Mouse (Mus musculus) cerebellum, adult 11 months (tissue): Measurements from ENCODE around the gene Myo9b.
"Not testable (repeated sequence)": the region's sequence is repeated elsewhere in the genome, so short reads cannot be mapped to it uniquely, and the experiment has no call there.

Experiments used
- DNase-seq: peaks from one replicate; pipeline ENCODE4 v3.0.0; 2022

The Myo9b gene

DNA sequence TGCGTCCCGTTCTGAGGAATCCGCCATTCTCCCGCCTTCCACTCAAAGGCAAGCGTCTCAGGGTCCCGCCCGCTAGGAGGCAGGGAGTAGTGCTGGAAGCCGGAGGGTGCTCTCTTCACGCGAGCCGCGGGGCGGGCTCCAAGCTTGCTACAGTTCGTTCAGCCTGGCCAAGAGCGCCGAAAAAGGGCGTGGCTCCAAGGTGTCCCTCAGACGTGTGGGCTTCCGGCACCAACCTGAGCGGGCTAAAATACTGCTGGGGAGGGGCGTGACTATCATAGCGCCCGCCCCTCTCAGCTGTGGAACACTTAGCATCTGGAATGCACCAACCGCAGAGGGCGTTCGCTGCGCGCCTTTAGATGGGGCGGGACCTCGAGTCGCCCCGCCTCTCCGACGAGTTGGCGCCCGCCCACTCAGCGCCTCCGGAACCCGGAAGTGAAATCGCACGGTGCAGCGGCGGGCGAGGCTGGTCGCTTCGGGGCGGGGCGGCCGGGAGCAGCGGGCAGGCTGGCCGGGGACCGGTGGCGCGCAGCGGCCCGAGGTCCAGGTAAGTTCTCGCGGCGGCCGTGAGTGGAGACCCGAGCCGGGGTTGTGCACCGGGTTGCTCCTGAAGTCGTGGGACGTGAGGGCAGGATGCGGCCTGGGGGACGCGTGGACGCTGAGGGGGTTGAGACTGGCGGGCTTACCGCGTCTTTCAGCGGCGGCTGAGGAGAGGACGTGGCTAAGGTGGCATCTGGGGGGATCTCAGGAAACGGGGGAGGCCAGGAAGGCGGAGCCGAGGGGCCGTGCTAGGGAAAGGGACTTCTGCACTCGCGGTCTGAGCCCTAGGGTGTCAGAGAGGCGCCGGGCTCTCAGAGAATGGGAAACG lies at the start of gene Myo9b, which contains the start of gene Haus8:
Gene Myo9b, plus strand, starts transcription at position 429 of the 865 bp plus-strand sequence.
Gene Haus8, minus strand, starts transcription at position 649 of the 865 bp plus-strand sequence.
- DNase-seq: peak; percentile 91

DNA sequence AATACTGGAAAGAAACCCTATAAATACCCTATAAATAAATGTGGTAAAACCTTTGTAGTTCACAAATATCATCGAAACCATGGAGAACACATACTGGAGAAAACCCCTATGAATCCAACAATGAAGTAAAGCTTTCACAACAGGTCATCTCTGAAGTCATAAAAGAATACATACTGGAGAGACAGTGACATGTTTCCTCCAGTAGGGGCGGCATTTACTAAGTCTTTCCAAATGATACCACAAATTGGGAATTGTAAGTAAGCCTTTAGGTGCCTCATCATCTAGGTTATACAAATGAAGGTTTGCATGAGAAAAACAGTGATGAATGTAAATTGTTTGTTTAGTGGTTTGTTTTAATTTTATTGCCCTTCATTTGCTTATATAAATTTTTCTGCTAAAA lies 48.0 kb upstream of the Myo9b start:
- no peak for DNase-seq

DNA sequence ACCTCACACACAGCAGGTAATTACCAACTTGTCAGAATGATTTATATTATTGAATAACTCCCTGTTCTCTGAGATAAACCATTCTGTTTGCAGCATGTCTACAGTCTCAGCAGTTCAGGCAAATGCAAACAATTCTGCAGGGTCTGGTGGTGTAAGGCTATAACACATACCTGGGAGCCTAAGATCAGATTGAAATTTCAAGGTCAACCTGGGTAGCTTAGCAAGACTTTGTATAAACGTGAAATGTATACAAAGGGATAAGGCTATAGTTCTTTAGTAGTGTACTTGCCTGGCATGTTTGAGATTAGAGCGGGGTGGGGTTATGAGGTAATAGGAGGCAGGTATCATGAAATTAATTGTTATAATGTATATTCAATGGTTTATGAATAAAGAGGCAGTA lies 29.8 kb upstream of the Myo9b start:
- DNase-seq: no peak

DNA sequence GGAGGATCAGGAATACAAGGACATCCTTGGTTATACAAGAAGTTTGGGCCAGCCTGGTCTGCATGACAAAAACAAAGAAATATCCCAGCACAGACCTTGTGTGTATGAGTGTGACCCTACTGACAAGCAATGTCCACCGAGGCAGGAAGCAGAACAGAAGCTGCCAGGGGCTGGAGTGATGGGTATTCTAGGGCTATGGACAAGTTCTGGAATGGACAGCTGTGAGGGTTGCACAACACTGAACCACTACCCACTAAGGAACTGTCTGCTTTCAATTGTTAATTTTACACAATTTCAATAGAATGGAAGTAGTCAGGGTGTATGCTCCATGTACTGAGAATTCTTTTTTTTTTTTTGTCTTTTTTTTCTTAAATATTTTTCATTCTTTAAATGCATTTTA lies 24.3 kb upstream of the Myo9b start:
- no peak for DNase-seq

DNA sequence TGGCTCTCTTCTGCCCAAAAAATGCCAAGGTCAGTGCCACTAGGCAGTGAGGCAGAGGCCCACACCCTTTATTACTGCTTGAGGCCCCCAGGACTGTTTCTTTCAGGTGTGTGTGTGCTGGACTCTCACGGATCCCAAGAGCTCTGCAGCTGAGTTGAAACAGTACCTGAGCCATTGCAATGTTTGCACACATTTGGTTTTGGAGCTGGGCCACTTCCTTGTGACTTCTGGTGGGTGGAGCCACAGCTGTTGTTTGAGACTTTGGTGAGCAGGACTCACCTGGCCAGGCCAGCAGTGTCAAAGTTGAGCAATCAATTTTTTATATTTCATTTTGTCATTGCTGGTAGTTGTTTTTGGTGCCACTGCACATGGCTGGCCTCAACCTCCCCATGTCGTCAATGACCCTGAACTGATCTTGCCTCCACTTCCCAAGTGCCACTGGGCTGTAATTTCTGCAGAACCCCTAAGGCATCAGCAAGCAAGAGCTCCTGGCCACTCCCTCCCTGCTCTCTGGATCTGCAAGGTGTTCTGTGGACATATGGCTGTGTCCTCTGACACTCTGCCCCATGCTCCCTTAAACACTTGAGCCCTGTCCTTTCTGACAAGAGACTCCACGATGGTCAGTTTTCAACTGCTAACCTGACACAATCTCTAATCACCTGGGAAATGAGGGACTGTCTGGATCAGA lies 15.8 kb upstream of the Myo9b start:
- DNase-seq: no peak

DNA sequence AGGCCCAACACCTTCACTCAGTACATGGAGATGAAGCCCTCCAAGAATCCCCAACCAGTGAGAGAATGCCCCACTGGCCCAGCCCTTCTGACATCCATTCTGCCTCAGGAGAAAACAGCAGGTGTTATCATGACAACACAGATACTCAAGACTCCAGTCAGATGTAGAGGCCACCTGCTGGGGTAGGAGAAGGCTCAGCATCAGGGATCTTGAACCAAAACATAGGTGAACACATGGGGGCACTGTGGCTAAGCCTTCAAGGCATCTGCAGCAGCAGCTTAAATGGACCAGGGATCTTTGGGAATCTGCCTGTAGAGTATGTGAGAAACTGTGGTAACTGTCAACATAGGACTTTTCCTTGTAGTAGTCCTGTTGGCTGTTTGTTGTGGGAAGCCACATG lies 11.3 kb upstream of the Myo9b start:
- no peak for DNase-seq

DNA sequence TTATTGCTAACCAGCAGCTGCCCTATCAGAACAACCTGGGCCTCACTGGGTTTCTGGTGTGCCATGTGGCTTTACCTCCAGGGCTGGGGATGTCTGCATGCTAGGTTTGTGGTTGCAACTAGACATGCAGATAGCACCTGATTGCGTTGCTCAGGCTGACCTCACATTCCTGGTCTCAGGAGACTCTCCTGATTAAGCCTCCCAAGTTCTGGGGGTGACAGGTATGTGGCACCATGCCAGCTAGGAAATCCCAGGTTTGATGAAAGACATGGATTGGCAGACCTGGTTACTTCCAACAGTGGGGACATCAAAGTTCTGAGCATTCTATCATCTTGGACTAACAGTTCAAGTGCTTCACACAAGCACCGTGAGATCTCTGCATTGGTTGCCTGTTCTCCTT lies 4.8 kb upstream of the Myo9b start:
- no peak for DNase-seq

DNA sequence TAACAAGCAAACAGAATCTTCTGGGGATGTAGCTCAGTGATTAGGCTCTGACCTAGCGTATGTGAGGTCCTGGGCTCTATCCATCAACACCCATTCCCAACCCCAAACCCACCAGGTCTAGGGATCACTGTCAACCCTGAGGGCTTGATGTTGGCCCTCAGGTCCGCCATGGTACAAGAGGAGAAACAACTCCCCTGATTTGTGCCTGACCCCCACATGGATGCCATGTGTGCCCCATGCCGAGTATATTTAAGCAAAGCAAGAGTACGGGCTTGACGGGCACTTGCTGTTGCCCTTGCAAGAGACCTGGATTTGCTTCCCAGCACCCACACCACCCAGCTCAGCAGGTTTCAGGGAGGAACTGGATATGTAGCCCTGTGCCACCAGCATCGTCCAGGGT lies 4.2 kb upstream of the Myo9b start:
- not testable (repeated sequence) for DNase-seq

DNA sequence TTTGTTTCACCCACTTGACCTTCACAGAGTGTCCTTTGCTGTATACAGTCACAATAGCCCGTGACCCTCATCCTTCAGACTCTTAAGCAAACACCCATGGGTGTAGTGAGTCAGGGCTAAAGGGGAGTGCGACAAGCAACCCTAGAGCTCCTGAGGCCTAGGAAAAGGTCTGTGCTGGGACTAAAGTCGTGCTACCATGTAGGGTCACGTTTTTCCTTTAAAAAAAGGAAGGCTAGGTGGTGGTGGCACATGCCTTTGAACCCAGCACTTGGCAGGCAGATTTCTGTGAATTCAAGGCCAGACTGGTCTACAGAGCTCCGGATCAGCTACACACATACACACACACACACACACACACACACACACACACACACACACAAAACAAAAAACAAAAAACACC lies 884 bp upstream of the Myo9b start:
- DNase-seq: no peak

DNA sequence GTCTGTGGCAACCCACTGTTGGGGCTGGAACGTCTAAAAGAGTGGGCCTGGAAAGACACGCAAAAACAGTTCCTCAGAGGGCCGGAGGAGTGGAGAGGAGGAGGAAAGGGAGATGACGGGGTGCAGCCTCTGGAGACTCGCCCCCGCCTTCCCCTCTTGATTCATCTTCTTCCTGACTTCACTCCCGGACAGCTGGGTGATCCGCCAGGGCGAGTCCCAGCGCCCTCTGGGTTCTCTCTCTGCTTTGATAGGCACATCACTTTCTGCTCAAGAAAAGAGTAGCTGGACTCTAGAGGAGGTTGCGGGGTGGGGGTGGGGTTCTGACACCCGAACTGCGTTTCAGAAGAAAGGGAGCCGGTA lies 617 bp downstream of the Myo9b start:
- no peak for DNase-seq

DNA sequence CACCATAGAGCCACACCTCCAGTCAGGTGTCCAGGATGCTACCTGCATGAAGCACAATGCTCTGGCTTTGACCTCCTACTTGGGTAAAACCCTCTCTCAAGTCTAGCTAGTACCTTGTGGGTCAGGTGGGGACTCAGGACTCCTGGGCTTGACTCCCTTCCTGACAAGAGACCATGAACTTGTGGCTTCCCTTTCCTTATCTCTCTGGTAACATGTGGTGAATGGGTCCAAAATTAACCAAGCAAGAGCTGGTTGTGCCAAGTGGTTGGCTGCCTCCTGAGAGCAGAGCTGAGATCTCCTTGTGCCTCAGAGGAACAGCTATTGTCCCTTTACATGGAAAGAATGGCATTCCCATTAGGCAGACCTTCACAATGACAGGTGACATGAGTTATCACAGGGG lies 2.0 kb downstream of the Myo9b start:
- DNase-seq: no peak

DNA sequence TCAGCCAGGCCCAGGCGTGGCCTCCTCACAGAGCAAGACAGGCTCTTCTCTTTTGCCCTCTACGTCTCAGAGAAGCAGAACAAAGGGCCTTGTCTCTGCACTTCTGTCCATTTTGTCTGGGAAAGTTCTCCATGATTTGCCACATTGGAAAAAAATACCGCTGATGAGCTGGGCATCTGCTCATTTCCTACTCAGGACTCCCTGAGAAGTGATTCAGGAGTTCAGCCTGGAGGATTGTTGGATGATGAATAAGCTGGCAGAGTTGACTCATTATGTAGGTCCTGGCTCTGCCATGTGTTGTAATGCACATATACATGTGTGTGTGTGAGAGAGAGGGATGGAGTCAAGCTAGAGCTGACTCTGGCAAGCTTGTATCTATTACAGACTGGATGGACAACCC lies 3.7 kb downstream of the Myo9b start:
- DNase-seq: no peak

DNA sequence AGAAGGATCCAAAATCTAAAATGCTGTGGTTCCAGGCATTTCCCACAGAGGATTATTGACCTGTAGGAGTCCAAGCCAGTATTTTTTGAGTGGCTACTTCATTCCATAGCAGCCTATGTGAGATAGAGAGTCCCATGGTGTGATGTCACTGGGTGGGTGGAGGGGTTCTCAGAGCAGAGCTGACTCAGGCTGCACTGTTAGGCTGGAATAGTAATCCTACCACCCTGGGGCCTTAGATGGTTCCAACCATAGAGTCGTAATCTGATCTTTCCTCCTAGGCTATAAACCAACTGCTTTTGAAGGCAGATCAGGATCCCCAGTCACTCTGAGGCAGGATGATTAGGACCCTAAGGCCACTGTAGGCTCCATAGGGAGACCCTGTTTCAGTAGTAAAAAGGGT lies 6.9 kb downstream of the Myo9b start:
- not testable (repeated sequence) for DNase-seq

DNA sequence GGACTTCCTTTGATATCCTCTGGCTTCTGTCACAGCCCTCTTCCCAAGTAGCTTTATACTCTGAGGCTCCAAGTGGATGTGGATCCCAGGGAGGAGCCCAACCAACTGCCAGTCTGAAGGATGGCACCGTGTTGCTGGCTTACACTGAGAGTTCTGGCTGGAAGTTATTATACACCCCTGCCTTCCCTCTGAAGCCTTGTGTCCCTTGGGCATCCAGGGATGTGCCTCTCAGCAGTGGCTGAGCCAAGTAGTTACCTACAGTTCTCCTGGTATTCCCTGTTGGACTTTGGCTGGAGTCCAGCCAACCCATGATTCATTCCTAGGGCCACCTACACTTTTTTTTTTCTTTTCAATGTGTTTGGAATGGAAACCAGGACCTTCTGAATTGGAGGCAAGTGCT lies 9.2 kb downstream of the Myo9b start:
- DNase-seq: not testable (repeated sequence)

DNA sequence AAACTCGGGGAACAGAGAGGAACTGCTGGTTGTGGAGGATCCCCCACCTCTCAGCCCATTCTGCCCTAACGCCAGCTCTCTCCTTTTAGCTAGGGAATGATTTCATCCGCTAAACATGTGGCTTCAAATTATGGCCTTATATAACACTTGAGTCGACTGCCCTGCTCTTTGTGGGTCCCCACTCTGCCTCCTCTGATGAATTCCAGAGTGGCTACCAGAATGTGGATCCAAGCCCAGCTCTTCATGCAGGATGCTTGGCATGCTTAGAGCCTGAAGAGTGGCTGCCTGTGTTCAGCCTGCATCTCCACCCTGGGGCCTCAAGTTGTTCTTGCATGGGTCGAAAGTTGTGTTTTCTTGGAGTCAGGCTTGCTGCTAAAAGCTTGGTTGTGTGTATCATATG lies 10.1 kb downstream of the Myo9b start:
- DNase-seq: no peak

DNA sequence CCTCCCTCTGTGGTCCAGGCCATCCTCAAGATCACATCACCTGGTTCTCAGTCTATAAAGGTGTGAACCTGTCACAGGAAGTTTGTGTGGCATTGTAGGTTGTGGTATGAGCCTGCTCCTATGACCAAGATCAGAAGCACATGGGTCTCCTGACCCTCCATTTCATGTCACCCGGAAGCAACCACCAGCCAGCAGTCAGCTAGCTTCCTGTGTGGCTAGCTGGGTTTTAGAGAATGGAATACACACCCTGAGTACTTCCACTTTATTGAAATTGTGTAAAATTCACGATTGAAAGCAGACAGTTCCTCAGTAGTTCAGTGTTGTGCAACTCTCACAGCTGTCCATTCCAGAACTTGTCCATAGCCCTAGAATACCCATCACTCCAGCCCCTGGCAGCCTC lies 13.7 kb downstream of the Myo9b start:
- not testable (repeated sequence) for DNase-seq

DNA sequence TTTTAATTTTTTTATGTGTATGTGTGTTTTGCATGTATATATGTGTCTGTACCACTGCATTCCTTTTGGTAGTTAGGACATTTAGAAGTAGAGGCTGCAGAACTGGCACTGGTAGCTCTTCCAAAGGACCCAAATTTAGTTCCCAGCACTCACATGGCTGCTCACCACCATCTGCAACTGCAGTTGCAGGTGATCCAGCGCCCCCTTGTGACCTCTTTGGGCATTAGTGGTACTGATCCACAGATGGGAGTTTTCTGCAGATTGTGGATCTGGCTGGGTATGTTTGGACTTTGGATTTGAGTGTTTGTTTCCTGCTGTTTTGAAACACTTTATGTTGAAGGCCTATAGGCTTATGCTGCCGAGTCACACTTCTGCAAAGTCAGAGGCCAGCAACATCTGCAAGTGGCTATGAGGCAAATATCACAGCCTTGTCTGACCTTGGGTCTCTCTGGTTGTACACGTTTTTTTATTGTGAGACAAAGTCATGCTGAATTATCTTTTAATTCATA lies 16.0 kb downstream of the Myo9b start:
- no peak for DNase-seq

DNA sequence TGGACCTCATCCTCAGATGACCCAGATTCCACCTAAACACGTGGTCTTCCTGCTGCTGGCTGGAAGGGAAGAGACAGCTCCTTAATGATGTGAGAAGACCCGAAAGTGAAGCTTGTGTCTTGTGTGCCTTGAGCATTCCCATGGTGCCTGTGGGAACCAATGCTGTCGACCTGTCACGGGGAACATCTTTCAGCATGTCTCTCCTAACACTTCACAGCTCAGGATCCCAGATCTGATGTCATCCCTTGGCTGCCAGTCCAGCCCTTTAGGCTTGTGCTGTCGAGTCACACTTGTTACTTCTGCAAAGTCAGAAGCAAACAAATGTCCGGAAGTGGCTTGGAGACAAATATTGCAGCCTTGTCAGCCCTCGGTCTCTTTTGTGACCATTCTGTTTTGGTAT lies 16.6 kb downstream of the Myo9b start:
- no peak for DNase-seq

DNA sequence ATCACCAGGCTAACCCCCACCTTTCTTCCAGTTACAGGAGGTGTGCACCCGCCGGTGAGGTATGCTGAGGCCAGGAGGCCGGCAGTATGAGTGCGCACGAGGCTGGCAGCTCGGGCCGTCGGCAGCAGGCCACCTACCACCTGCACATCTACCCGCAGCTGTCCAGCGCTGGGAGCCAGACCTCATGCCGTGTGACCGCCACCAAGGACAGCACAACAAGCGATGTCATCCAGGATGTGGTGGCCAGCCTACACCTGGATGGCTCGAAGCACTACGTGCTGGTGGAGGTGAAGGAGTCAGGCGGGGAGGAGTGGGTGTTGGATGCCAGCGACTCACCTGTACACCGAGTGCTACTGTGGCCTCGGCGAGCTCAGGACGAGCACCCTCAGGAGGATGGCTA lies 17.7 kb downstream of the Myo9b start:
- DNase-seq: no peak

DNA sequence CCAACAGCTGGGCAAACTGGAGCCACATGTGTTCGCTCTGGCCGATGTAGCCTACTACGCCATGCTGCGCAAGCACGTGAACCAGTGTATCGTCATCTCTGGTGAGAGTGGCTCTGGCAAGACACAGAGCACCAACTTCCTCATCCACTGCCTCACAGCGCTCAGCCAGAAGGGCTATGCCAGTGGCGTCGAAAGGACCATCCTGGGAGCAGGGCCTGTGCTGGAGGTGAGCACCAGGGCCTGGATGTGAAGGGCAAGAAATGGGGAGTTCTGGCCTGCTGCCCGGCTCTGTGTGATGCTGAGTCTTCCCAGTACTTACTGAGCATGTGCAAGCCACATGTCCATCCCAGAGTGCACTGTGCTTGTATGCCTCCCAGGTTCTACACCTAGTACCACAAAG lies 18.4 kb downstream of the Myo9b start:
- DNase-seq: no peak

DNA sequence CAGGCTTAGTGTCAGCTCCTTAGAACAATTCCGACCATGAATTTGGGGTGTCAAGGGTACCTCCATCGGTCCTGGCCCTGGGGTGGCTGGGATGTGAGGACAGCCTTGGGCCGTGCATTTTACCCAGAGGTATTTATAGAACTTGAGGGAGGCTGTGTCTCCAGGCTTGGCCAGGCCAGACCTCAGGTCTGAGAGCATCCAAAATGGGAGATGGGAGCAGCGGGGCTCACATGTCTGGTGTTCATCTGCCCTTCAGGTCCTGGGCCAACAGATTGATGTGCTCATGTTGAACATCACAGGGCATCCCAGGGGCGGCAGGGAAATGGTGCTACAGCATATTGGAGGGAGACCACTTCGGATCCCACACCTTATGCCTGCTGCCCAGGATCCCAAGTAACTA lies 18.8 kb downstream of the Myo9b start:
- no peak for DNase-seq

DNA sequence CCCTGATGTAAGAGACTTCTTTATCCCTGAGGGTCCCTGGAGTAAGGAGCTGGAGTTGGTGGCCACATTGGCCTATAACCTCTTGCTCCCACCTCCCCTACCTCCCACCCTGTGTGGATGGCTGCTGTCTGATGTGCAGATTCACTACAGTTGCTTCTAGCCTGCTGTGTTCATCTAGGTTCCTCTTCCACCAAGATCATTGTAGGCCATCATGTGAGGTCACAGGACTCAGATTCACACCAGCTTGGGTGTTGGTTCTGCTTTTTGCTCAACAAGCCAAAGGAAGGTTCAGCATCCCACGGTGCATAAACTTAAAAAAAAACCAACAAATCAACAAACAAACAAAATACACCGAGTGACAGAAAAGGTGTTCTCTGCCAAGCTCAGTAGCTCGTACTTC lies 21.4 kb downstream of the Myo9b start:
- DNase-seq: not testable (repeated sequence)

DNA sequence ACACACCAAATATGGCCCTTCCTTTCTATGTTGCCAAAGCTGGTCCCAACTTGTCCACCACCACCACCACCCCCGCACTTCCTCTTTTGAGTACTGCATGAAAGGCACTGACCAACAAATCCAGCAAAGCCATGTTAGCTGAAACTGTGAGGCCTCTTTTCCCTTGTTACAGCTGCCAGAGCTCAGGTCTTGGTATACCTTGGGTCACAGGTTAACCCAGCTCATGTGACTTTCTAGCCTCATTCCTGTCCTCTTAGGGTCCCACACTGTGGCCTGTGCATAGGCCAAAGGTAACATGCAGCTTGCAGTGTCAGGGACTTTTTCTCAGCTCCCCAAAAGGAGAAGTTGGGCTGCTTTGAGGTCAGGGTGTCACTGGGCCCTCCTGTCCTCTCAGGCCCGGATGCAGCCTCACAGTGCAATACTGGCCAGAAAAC lies 23.7 kb downstream of the Myo9b start:
- no peak for DNase-seq

DNA sequence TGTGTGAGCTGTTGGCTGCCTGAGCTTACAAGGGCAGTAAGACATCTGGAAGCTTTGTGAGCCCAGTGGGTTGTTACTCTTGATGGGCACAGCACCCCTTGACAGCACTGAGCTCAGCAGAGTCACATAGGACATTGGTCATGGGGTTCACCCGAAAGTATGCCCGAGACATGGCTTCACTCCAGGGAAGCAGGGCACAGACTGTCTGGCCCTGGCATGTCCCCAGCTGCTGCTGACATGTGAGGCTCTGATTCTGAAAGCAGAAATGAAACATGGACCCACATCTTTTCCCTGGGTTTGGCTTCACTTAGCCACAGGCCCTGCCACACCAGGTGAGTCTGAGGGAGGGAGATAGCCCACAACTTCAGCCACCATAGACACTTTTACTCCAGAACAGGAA lies 24.3 kb downstream of the Myo9b start:
- no peak for DNase-seq
